Mouse (Mus musculus): ENCODE measurements around the gene Gm13723. TPM values are rescaled to one million over a fixed set of nuclear protein-coding genes. Genes with fewer than 3 reads are reported as not detected.

The Gm13723 gene
- total RNA-seq (2014; rRNA removed) (not detected in 2 replicates), polyA plus RNA-seq (2015; fragmentation: Nextera tagmentation; extraction: Ambion mirVana) (not detected in 2 replicates)

- no peak within 1 kb of the TSS for H3K9ac ChIP-seq
- H3K27ac ChIP-seq (ENCODE audit: low read depth, low read length): no peak within 1 kb of the TSS
- TF ChIP-seq CTCF (IDR thresholded peaks at IDR 0.05; ENCODE audit: low read depth): no peak
- H3K4me1 ChIP-seq (ENCODE audit: insufficient read depth): no peaks in the 10 kb centered on the region
- no peak within 1 kb of the TSS for H3K4me2 ChIP-seq (ENCODE audit: low read depth)
- WGBS: 45% methylated on average over 1 of the region's 1 CpGs
- no peak for ATAC-seq
- no peaks in the 10 kb centered on the region for H3K27me3 ChIP-seq (ENCODE audit: insufficient read depth, low read length)
- H3K36me3 ChIP-seq (ENCODE audit: insufficient read depth): no peaks in the 10 kb centered on the region
- H3K4me3 ChIP-seq (ENCODE audit: low read depth, low read length): no peak within 1 kb of the TSS
- DNase-seq: no peak
- H3K9me3 ChIP-seq (ENCODE audit: low read length): 0 out of 2 replicates have a peak, but pooled peaks cover 4% of the 10 kb centered on the region
Observed at GRCm38 (mm10) chr2:86874702-86875101, at the start of gene Gm13723. Gm13723 (minus strand) TSS chr2:86874802.

GRCm38 (mm10) chr2:86905647-86906046 is 31.0 kb upstream of the Gm13723 start:
- no peaks in the 10 kb centered on the region for H3K4me1 ChIP-seq (ENCODE audit: insufficient read depth)
- H3K27ac ChIP-seq (ENCODE audit: low read depth, low read length): no peak overlapping the region
- H3K27me3 ChIP-seq (ENCODE audit: insufficient read depth, low read length): no peaks in the 10 kb centered on the region
- WGBS: 87% methylated on average over 2 of the region's 2 CpGs
- no peak overlapping the region for H3K4me2 ChIP-seq (ENCODE audit: low read depth)
- no peak overlapping the region for H3K9ac ChIP-seq
- no peaks in the 10 kb centered on the region for H3K9me3 ChIP-seq (ENCODE audit: low read length)
- DNase-seq (no peak), ATAC-seq (no peak)
- no peaks in the 10 kb centered on the region for H3K36me3 ChIP-seq (ENCODE audit: insufficient read depth)
- TF ChIP-seq CTCF (IDR thresholded peaks at IDR 0.05; ENCODE audit: low read depth): no peak
- no peak overlapping the region for H3K4me3 ChIP-seq (ENCODE audit: low read depth, low read length)

- H3K9me3 ChIP-seq (ENCODE audit: low read length): no peaks in the 10 kb centered on the region
- TF ChIP-seq CTCF (IDR thresholded peaks at IDR 0.05; ENCODE audit: low read depth): no peak
- H3K4me3 ChIP-seq (ENCODE audit: low read depth, low read length): no peak within 1 kb of the TSS
- H3K4me2 ChIP-seq (ENCODE audit: low read depth): no peak within 1 kb of the TSS
- H3K9ac ChIP-seq: no peak within 1 kb of the TSS
- H3K36me3 ChIP-seq (ENCODE audit: insufficient read depth): no peaks in the 10 kb centered on the region
- no peak within 1 kb of the TSS for H3K27ac ChIP-seq (ENCODE audit: low read depth, low read length)
- WGBS: 89% methylated on average over 1 of the region's 1 CpGs
- no peaks in the 10 kb centered on the region for H3K27me3 ChIP-seq (ENCODE audit: insufficient read depth, low read length)
- H3K4me1 ChIP-seq (ENCODE audit: insufficient read depth): no peaks in the 10 kb centered on the region
- DNase-seq (no peak), ATAC-seq (no peak)
Observed at GRCm38 (mm10) chr2:86892116-86892515, 17.5 kb upstream of the Gm13723 start, which contains the start of gene Olfr1097. Olfr1097 (minus strand) TSS chr2:86892216.

- no peaks in the 10 kb centered on the region for H3K36me3 ChIP-seq (ENCODE audit: insufficient read depth)
- 91% methylated on average over 3 of the region's 3 CpGs for WGBS
- ATAC-seq (no peak), DNase-seq (no peak)
- H3K9me3 ChIP-seq (ENCODE audit: low read length): no peaks in the 10 kb centered on the region
- no peak within 1 kb of the TSS for H3K27ac ChIP-seq (ENCODE audit: low read depth, low read length)
- no peak within 1 kb of the TSS for H3K4me3 ChIP-seq (ENCODE audit: low read depth, low read length)
- H3K4me1 ChIP-seq (ENCODE audit: insufficient read depth): no peaks in the 10 kb centered on the region
- no peak for TF ChIP-seq CTCF (IDR thresholded peaks at IDR 0.05; ENCODE audit: low read depth)
- no peak within 1 kb of the TSS for H3K9ac ChIP-seq
- H3K4me2 ChIP-seq (ENCODE audit: low read depth): no peak within 1 kb of the TSS
- no peaks in the 10 kb centered on the region for H3K27me3 ChIP-seq (ENCODE audit: insufficient read depth, low read length)
Observed at GRCm38 (mm10) chr2:86851596-86851995, 23.0 kb downstream of the Gm13723 start, which contains the start of gene Olfr1095. Olfr1095 (minus strand) TSS chr2:86851696.

GRCm38 (mm10) chr2:86824363-86824762 is 50.2 kb downstream of the Gm13723 start, which contains the start of gene Olfr1094:
Olfr1094 (plus strand) TSS chr2:86824663.
- no peaks in the 10 kb centered on the region for H3K36me3 ChIP-seq (ENCODE audit: insufficient read depth)
- H3K27me3 ChIP-seq (ENCODE audit: insufficient read depth, low read length): no peaks in the 10 kb centered on the region
- H3K9me3 ChIP-seq (ENCODE audit: low read length): no peaks in the 10 kb centered on the region
- no peak within 1 kb of the TSS for H3K4me3 ChIP-seq (ENCODE audit: low read depth, low read length)
- no peak for TF ChIP-seq CTCF (IDR thresholded peaks at IDR 0.05; ENCODE audit: low read depth)
- H3K9ac ChIP-seq: no peak within 1 kb of the TSS
- no peak within 1 kb of the TSS for H3K27ac ChIP-seq (ENCODE audit: low read depth, low read length)
- no peaks in the 10 kb centered on the region for H3K4me1 ChIP-seq (ENCODE audit: insufficient read depth)
- DNase-seq: no peak
- H3K4me2 ChIP-seq (ENCODE audit: low read depth): no peak within 1 kb of the TSS
- ATAC-seq: no peak

Other genes with a start within 250 kb of the Gm13723 start
- not detected in 2 replicates for gene Olfr1084, start 235.1 kb downstream of the Gm13723 start, total RNA-seq (2014; rRNA removed)
- gene Olfr1084, start 235.1 kb downstream of the Gm13723 start, polyA plus RNA-seq (2015; fragmentation: Nextera tagmentation; extraction: Ambion mirVana): not detected in 2 replicates
- gene Olfr1085, start 212.8 kb downstream of the Gm13723 start, total RNA-seq (2014; rRNA removed): not detected in 2 replicates
- not detected in 2 replicates for gene Olfr1085, start 212.8 kb downstream of the Gm13723 start, polyA plus RNA-seq (2015; fragmentation: Nextera tagmentation; extraction: Ambion mirVana)
- gene Olfr1086, start 194.7 kb downstream of the Gm13723 start, total RNA-seq (2014; rRNA removed): not detected in 2 replicates
- gene Olfr1086, start 194.7 kb downstream of the Gm13723 start, polyA plus RNA-seq (2015; fragmentation: Nextera tagmentation; extraction: Ambion mirVana): not detected in 2 replicates
- not detected in 2 replicates for gene Olfr1087, start 176.4 kb downstream of the Gm13723 start, total RNA-seq (2014; rRNA removed)
- gene Olfr1087, start 176.4 kb downstream of the Gm13723 start, polyA plus RNA-seq (2015; fragmentation: Nextera tagmentation; extraction: Ambion mirVana): not detected in 2 replicates
- gene Olfr1089, start 141.1 kb downstream of the Gm13723 start, total RNA-seq (2014; rRNA removed): not detected in 2 replicates
- gene Olfr1089, start 141.1 kb downstream of the Gm13723 start, polyA plus RNA-seq (2015; fragmentation: Nextera tagmentation; extraction: Ambion mirVana): not detected in 2 replicates
- not detected in 2 replicates for gene Olfr1090, start 115.8 kb downstream of the Gm13723 start, total RNA-seq (2014; rRNA removed)
- gene Olfr1090, start 115.8 kb downstream of the Gm13723 start, polyA plus RNA-seq (2015; fragmentation: Nextera tagmentation; extraction: Ambion mirVana): not detected in 2 replicates
- not detected in 2 replicates for gene Olfr1093, start 92.3 kb downstream of the Gm13723 start, total RNA-seq (2014; rRNA removed)
- not detected in 2 replicates for gene Olfr1093, start 92.3 kb downstream of the Gm13723 start, polyA plus RNA-seq (2015; fragmentation: Nextera tagmentation; extraction: Ambion mirVana)
- not detected in 2 replicates for gene Olfr141, start 64.8 kb downstream of the Gm13723 start, total RNA-seq (2014; rRNA removed)
- not detected in 2 replicates for gene Olfr141, start 64.8 kb downstream of the Gm13723 start, polyA plus RNA-seq (2015; fragmentation: Nextera tagmentation; extraction: Ambion mirVana)
- gene Olfr1094, start 50.1 kb downstream of the Gm13723 start, total RNA-seq (2014; rRNA removed): not detected in 2 replicates
- gene Olfr1094, start 50.1 kb downstream of the Gm13723 start, polyA plus RNA-seq (2015; fragmentation: Nextera tagmentation; extraction: Ambion mirVana): not detected in 2 replicates
- gene Olfr1095, start 23.1 kb downstream of the Gm13723 start, total RNA-seq (2014; rRNA removed): not detected in 2 replicates
- not detected in 2 replicates for gene Olfr1095, start 23.1 kb downstream of the Gm13723 start, polyA plus RNA-seq (2015; fragmentation: Nextera tagmentation; extraction: Ambion mirVana)
- gene Olfr1097, start 17.4 kb upstream of the Gm13723 start, total RNA-seq (2014; rRNA removed): not detected in 2 replicates
- not detected in 2 replicates for gene Olfr1097, start 17.4 kb upstream of the Gm13723 start, polyA plus RNA-seq (2015; fragmentation: Nextera tagmentation; extraction: Ambion mirVana)
- not detected in 2 replicates for gene Olfr1098, start 49.7 kb upstream of the Gm13723 start, total RNA-seq (2014; rRNA removed)
- gene Olfr1098, start 49.7 kb upstream of the Gm13723 start, polyA plus RNA-seq (2015; fragmentation: Nextera tagmentation; extraction: Ambion mirVana): not detected in 2 replicates
- not detected in 2 replicates for gene Olfr1099, start 85.9 kb upstream of the Gm13723 start, total RNA-seq (2014; rRNA removed)
- gene Olfr1099, start 85.9 kb upstream of the Gm13723 start, polyA plus RNA-seq (2015; fragmentation: Nextera tagmentation; extraction: Ambion mirVana): not detected in 2 replicates
- gene Olfr1100, start 105.2 kb upstream of the Gm13723 start, total RNA-seq (2014; rRNA removed): not detected in 2 replicates
- gene Olfr1100, start 105.2 kb upstream of the Gm13723 start, polyA plus RNA-seq (2015; fragmentation: Nextera tagmentation; extraction: Ambion mirVana): not detected in 2 replicates
- gene Olfr1101, start 116.4 kb upstream of the Gm13723 start, total RNA-seq (2014; rRNA removed): not detected in 2 replicates
- not detected in 2 replicates for gene Olfr1101, start 116.4 kb upstream of the Gm13723 start, polyA plus RNA-seq (2015; fragmentation: Nextera tagmentation; extraction: Ambion mirVana)
- not detected in 2 replicates for gene Olfr1102, start 123.6 kb upstream of the Gm13723 start, total RNA-seq (2014; rRNA removed)
- not detected in 2 replicates for gene Olfr1102, start 123.6 kb upstream of the Gm13723 start, polyA plus RNA-seq (2015; fragmentation: Nextera tagmentation; extraction: Ambion mirVana)
- gene Olfr1104, start 152.3 kb upstream of the Gm13723 start, total RNA-seq (2014; rRNA removed): not detected in 2 replicates
- not detected in 2 replicates for gene Olfr1104, start 152.3 kb upstream of the Gm13723 start, polyA plus RNA-seq (2015; fragmentation: Nextera tagmentation; extraction: Ambion mirVana)
- not detected in 2 replicates for gene Olfr1105, start 161.7 kb upstream of the Gm13723 start, total RNA-seq (2014; rRNA removed)
- not detected in 2 replicates for gene Olfr1105, start 161.7 kb upstream of the Gm13723 start, polyA plus RNA-seq (2015; fragmentation: Nextera tagmentation; extraction: Ambion mirVana)
- not detected in 2 replicates for gene Olfr1106, start 177.5 kb upstream of the Gm13723 start, total RNA-seq (2014; rRNA removed)
- not detected in 2 replicates for gene Olfr1106, start 177.5 kb upstream of the Gm13723 start, polyA plus RNA-seq (2015; fragmentation: Nextera tagmentation; extraction: Ambion mirVana)
- not detected in 2 replicates for gene Olfr1107, start 201.0 kb upstream of the Gm13723 start, total RNA-seq (2014; rRNA removed)
- not detected in 2 replicates for gene Olfr1107, start 201.0 kb upstream of the Gm13723 start, polyA plus RNA-seq (2015; fragmentation: Nextera tagmentation; extraction: Ambion mirVana)
- gene Olfr1109, start 221.2 kb upstream of the Gm13723 start, total RNA-seq (2014; rRNA removed): not detected in 2 replicates
- not detected in 2 replicates for gene Olfr1109, start 221.2 kb upstream of the Gm13723 start, polyA plus RNA-seq (2015; fragmentation: Nextera tagmentation; extraction: Ambion mirVana)
- not detected in 2 replicates for gene Olfr259, start 239.8 kb upstream of the Gm13723 start, total RNA-seq (2014; rRNA removed)
- gene Olfr259, start 239.8 kb upstream of the Gm13723 start, polyA plus RNA-seq (2015; fragmentation: Nextera tagmentation; extraction: Ambion mirVana): not detected in 2 replicates

All from forebrain, postnatal 0 days (tissue).